Mouse (Mus musculus) forebrain, embryonic 14.5 days (tissue): ENCODE measurements around the gene Cope. TPM values are rescaled to one million over a fixed set of nuclear protein-coding genes. Genes with fewer than 3 reads are reported as not detected.

ENCODE experiments used
- ATAC-seq: fragments of 200-750 bp; cut with Nextera tagmentation; 2 replicates; pipeline ENCODE4 v1.8.0; 2017; ENCODE audit warnings: mild to moderate bottlenecking, moderate library complexity
- DNase-seq: peaks from one replicate; pipeline ENCODE4 v3.0.0-alpha.2; 2015; ENCODE audit warnings: low spot score
- H3K27ac ChIP-seq: fragments of 300-500 bp; sonication (generic); 2 replicates; pipeline ENCODE4 v1.5.1; 2014; ENCODE audit warnings: low read depth, mild to moderate bottlenecking, control low read depth, low read length, moderate library complexity
- H3K27me3 ChIP-seq: fragments of 300-500 bp; sonication (generic); replicated peaks from 2 replicates; pipeline ENCODE4 v1.6.1; 2014; ENCODE audit warnings: low read length, control low read depth, mixed read lengths; ENCODE audit not compliant: control insufficient read depth, insufficient read depth
- H3K36me3 ChIP-seq: fragments of 300-500 bp; sonication (generic); 2 replicates; pipeline ENCODE4 v1.6.1; 2014; ENCODE audit warnings: low read length, control low read depth; ENCODE audit not compliant: control insufficient read depth, insufficient read depth
- H3K4me1 ChIP-seq: fragments of 300-500 bp; sonication (generic); 2 replicates; pipeline ENCODE4 v1.6.1; 2014; ENCODE audit warnings: antibody characterized with exemption, low read length, control low read depth; ENCODE audit not compliant: control insufficient read depth, insufficient read depth
- H3K4me2 ChIP-seq: fragments of 300-500 bp; sonication (generic); 2 replicates; pipeline ENCODE4 v1.6.1; 2014; ENCODE audit warnings: mild to moderate bottlenecking, control low read depth, low read length
- H3K4me3 ChIP-seq: fragments of 300-500 bp; sonication (generic); 2 replicates; pipeline ENCODE4 v1.5.1; 2014; ENCODE audit warnings: low read depth, low read length, control low read depth
- H3K9ac ChIP-seq: fragments of 300-500 bp; sonication (generic); 2 replicates; pipeline ENCODE4 v1.6.1; 2014; ENCODE audit warnings: mild to moderate bottlenecking, low read length, control low read depth, moderate library complexity
- H3K9me3 ChIP-seq: fragments of 300-500 bp; sonication (generic); replicated peaks from 2 replicates; pipeline ENCODE4 v1.6.1; 2016; ENCODE audit warnings: low read length, control low read depth, mixed read lengths; ENCODE audit not compliant: control insufficient read depth
- WGBS: fragments of 180-500 bp; shearing (Covaris S2); extraction: QIAGEN DNeasy Blood & Tissue Kit; methylation state at CpG from one replicate; pipeline ENCODE4 v1.1.7; 2014; 5-methylcytosine and 5-hydroxymethylcytosine counted together
- polyA plus RNA-seq: library from polyadenylated mRNA; unstranded; fragments of >200 nt; fragmentation: Nextera tagmentation; extraction: Ambion mirVana; gene quantifications from 2 replicates; pipeline ENCODE4 v1.2.1, GENCODE M21; 2014

Gene Cope
- polyA plus RNA-seq, 1 experiment from 2014 or later = 332 TPM

DNA sequence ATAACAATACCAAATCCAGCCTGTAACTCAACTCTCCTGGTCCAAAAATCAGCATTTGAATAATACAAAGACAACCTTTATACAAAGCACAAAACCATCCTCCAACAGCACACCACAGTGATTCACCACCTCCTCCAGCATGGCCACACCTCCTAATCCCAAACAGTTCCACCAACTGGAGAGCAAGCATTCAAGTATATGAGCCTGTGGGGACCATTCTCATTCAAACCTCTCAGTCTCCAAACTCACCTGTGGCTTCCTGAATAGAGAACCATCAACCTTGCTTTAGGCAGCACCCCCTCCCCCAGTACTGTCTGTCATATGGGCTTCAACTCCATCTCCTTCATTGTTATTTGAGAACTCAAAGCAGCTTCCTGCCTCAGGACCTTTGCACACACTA, 28.0 kb upstream of the Cope start:
- no peaks in the 10 kb centered on the region for H3K9me3 ChIP-seq
- no peak overlapping the region for H3K27ac ChIP-seq
- no peak overlapping the region for H3K4me2 ChIP-seq
- no peaks in the 10 kb centered on the region for H3K27me3 ChIP-seq
- H3K4me1 ChIP-seq = no peaks in the 10 kb centered on the region
- H3K9ac ChIP-seq = no peak overlapping the region
- H3K36me3 ChIP-seq = no peaks in the 10 kb centered on the region
- DNase-seq (no peak), ATAC-seq (no peak)
- H3K4me3 ChIP-seq = no peak overlapping the region

DNA sequence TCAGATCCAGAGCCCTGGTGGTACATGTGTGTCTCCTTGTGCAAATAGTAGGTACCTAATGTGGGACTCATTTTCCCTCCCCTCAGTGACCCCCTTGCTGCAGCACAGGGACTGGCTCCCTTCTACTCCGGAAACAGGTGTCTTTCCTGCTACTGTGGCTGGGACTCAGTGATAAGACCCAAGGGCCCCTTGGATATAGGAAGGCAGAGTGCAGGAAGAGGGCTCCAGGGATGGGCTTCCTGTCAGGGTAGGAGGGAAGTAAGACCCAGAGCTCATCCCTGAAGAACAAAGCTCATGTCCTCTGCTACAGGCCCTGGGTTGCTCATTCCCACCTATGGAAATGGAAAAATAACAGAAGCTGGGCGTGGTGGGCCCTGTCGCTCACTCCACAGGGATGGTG, 25.8 kb upstream of the Cope start:
- H3K36me3 ChIP-seq = no peaks in the 10 kb centered on the region
- no peaks in the 10 kb centered on the region for H3K27me3 ChIP-seq
- no peaks in the 10 kb centered on the region for H3K9me3 ChIP-seq
- no peak overlapping the region for H3K9ac ChIP-seq
- no peak for ATAC-seq
- H3K4me1 ChIP-seq = no peaks in the 10 kb centered on the region
- H3K4me3 ChIP-seq = no peak overlapping the region
- 83% methylated on average over 3 of the region's 3 CpGs for WGBS
- no peak overlapping the region for H3K4me2 ChIP-seq
- DNase-seq = no peak
- H3K27ac ChIP-seq = no peak overlapping the region

DNA sequence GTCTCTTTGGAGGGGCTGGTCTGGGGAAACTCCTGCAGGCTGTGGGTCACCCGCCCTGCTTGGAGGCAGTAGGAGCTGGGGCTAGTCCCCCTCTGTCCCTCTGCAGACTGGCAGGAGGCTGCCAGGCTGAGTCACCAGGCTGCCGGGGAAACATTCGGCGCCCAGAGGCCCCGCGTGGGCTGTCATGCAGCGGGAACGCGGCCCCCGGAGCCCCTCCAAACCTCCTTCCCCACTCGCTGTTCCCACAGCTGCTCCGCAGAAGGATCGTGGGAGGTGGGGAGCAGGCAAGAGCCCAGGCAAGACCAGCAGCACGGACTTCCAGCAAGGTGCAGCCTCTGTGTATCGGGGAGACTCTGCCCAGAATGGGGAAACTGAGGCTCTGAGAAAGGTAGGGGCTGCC, 24.1 kb upstream of the Cope start:
- 73% methylated on average over 15 of the region's 15 CpGs for WGBS

DNA sequence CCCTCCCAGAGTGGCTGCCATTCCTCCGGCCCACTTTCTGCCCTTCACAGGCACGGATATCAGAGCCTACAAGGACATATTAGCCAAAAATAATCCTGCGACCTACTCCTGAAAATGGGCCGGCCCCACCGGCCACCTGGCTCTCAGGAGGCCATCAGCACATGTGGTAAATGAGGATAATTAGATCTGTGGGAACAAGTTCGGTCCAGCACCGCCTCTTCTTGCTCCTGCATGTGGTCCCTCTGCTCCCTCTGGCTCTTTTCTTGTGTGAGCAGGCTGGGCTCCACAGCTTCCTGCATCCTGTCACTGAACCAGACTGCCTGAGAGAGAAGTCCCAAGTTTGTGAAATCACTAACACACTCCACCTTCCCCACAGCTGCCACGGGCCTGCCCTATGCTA, 23.1 kb upstream of the Cope start:
- no peak overlapping the region for H3K9ac ChIP-seq
- 65% methylated on average over 8 of the region's 8 CpGs for WGBS

More for the DNA sequence above, 24.1 kb upstream of the Cope start:
- Histone ChIP-seq H3K9ac (no peak overlapping the region), H3K27ac (no peak overlapping the region), H3K4me3 (no peak overlapping the region), H3K27me3 (no peaks in the 10 kb centered on the region), H3K4me2 (no peak overlapping the region), H3K36me3 (no peaks in the 10 kb centered on the region), H3K9me3 (no peaks in the 10 kb centered on the region), H3K4me1 (no peaks in the 10 kb centered on the region)
- no peak for ATAC-seq
- DNase-seq = no peak

DNA sequence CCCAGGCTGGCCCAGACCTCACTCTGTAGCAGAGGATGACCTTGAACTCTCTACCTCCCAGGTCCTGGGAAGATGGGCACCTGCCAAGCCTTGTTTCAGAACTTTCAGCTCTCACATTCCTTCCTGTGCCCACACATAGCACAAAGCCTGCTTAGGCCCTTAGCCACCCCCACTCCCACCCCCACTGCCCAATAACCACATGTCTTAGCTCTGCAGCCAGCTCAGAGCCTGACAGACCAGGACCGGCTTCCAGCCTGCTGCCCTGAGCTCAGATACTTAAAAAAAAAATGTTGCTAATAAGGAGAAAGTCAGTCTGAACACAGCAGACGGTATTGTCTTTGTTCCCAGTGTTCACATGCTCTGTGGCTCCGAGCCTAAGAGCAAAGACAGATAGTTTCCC, 21.3 kb upstream of the Cope start:
- Histone ChIP-seq H3K4me1 (no peaks in the 10 kb centered on the region), H3K4me3 (no peak overlapping the region), H3K36me3 (peaks cover 12% of the 10 kb centered on the region), H3K9ac (no peak overlapping the region), H3K4me2 (no peak overlapping the region), H3K27ac (no peak overlapping the region; the same call in 1 of the 2 replicates), H3K9me3 (no peaks in the 10 kb centered on the region), H3K27me3 (no peaks in the 10 kb centered on the region)
- WGBS = 37% methylated on average over 3 of the region's 3 CpGs
- ATAC-seq (no peak), DNase-seq (no peak)

More for the DNA sequence above, 23.1 kb upstream of the Cope start:
- no peaks in the 10 kb centered on the region for H3K36me3 ChIP-seq
- H3K27me3 ChIP-seq = no peaks in the 10 kb centered on the region
- ATAC-seq (no peak), DNase-seq (no peak)
- no peak overlapping the region for H3K4me3 ChIP-seq
- no peak overlapping the region for H3K4me2 ChIP-seq
- no peak overlapping the region for H3K27ac ChIP-seq
- no peaks in the 10 kb centered on the region for H3K4me1 ChIP-seq
- H3K9me3 ChIP-seq = no peaks in the 10 kb centered on the region

DNA sequence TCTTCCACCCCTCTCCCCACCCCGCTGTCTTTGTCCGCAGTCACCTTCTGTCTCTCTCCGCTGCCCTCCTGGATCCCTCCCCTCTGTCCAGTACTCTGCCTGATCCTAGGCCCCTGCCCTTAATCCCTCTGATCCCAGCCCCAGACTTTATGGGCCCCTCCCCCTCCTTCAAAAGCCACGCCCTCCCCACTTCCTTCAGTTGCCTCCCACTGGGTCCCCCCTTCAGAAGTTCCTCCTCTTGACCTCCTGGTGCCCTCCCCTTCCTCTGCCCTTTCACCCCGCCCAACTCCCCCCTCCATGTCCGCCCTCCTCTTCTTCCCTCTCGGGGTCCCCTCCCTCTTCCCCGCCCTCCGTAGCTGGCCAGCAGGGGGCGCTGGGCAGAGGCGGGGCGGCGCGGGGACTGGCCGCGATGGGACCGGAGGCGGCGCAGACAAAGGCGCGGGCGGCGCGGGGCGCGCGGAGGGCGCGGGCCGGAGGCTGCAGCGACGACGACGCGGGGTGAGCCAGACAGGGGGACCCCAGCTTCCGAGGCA, 19.6 kb upstream of the Cope start, which contains the start of gene Homer3:
Gene Homer3 (plus strand): TSS at position 225 of the 533 bp plus-strand sequence.
- 1% methylated on average over 36 of the region's 36 CpGs for WGBS
- no peaks in the 10 kb centered on the region for H3K27me3 ChIP-seq
- peak; percentile 92 for ATAC-seq

DNA sequence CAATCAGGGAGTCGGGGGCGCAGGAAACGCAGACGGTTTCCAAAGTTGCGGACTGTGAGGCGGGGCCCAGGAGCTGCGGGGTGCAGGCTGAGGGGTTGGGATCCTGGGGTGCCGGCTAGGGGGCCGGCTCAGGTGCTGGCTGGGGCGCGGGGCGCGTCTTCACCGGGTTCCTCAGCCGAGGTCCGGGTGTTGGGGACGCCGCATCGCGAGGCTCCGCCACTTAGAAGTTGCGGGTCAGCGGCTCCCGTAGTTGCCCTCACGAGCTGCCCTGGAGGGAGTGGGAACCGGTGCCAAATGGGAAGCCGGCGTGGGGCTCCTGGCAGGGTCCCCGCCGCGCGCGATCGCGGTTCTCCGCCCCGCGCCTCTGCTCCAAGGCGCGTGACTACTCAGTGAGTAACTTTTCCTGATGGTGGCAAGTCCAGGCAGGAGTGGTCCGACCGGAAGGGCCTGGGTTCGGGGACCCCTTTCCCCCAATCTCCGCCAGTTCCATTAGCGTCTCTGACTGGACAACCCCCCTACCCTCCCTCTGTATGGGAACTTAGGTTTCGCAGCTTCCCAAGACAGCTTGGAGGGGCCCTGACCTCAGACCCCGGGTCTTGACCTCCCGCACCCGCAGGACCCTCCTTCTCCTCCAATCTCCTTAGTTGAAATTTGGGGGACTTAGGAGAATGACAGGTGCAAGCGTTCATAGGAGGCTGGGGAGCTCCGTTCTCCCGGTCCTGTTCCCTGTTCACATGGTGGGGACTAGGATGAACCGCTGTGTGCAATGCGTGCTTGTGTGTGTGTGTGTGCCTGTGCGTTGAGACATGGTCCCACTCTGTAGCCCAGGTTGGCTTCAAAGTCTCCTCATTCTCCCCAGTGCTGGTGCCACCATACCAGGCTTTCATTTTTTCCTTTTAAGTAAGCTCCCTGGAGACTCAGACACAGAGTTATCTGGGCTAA, 18.9 kb upstream of the Cope start:
- peaks cover 31% of the 10 kb centered on the region for H3K36me3 ChIP-seq
- H3K4me2 ChIP-seq = peak overlapping the region; percentile 91
- peak overlapping the region; percentile 86 for H3K4me3 ChIP-seq
- peak overlapping the region; percentile 66 for H3K27ac ChIP-seq
- WGBS = under 1% methylated on average over 39 of the region's 55 CpGs
- DNase-seq = peak; percentile 47
- H3K4me1 ChIP-seq = no peaks in the 10 kb centered on the region
- no peaks in the 10 kb centered on the region for H3K9me3 ChIP-seq
- peak; percentile 71 for ATAC-seq
- H3K9ac ChIP-seq = peak overlapping the region; percentile 93
- no peaks in the 10 kb centered on the region for H3K27me3 ChIP-seq

More for the DNA sequence above, 19.6 kb upstream of the Cope start, which contains the start of gene Homer3:
- Histone ChIP-seq H3K9ac (peak within 1 kb of the TSS; percentile 93), H3K4me2 (peak within 1 kb of the TSS; percentile 91), H3K36me3 (peaks cover 29% of the 10 kb centered on the region), H3K4me3 (peak within 1 kb of the TSS; percentile 86), H3K9me3 (no peaks in the 10 kb centered on the region), H3K4me1 (no peaks in the 10 kb centered on the region), H3K27ac (peak within 1 kb of the TSS; percentile 66)
- DNase-seq = peak; percentile 84

DNA sequence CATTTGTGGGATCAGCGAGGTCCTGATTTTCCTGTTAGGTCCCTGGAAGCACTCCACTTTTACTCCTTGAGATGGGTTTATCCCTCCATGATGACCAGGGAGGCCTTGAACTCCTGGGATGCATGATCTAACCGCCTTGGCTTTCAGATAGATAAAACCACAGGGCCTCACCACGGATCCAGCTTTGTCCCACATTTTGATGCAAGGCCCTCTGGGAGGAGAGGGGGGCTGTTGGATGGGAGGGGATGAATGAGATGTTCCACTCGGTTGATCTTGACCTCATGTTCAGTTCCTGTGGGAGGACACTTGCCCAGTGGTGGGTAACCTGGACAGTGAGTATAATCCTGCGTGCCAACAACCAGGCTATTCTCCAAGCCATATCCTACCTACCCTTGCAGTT, 17.9 kb upstream of the Cope start:
- Histone ChIP-seq H3K4me3 (no peak overlapping the region), H3K4me2 (peak overlapping the region; percentile 91; the same call in 1 of the 2 replicates), H3K9ac (no peak overlapping the region), H3K27ac (no peak overlapping the region), H3K36me3 (peaks cover 38% of the 10 kb centered on the region), H3K9me3 (no peaks in the 10 kb centered on the region), H3K27me3 (no peaks in the 10 kb centered on the region), H3K4me1 (no peaks in the 10 kb centered on the region)
- ATAC-seq (no peak), DNase-seq (no peak)
- 80% methylated on average over 5 of the region's 5 CpGs for WGBS

DNA sequence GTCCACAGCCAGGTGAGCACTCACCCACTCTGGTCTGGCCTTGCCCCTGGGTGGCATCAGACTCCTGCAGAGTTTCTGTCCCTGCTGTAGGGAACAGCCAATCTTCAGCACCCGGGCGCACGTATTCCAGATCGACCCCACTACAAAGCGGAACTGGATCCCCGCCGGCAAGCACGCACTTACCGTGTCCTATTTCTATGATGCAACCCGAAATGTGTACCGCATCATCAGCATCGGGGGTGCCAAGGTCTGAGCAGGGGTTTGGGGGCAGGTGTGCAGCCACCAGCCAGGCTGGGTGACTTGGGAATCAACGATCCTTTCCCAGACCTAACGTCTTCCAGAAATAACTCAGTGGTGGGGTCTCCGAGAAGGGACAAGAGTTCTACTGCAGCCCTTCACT, 17.0 kb upstream of the Cope start:
- ATAC-seq = no peak
- Histone ChIP-seq H3K36me3 (peaks cover 47% of the 10 kb centered on the region), H3K9ac (no peak overlapping the region), H3K27me3 (no peaks in the 10 kb centered on the region), H3K9me3 (no peaks in the 10 kb centered on the region), H3K4me2 (no peak overlapping the region), H3K4me1 (no peaks in the 10 kb centered on the region), H3K27ac (no peak overlapping the region), H3K4me3 (no peak overlapping the region)
- no peak for DNase-seq
- WGBS = 98% methylated on average over 15 of the region's 15 CpGs
